Mouse (Mus musculus) olfactory bulb, adult 2 months (tissue): ENCODE results near the gene Tmem176b.

ENCODE experiments used
- CTCF ChIP-seq: fragments of 200-500 bp; IDR thresholded peaks from 2 replicates; pipeline ENCODE4 v1.5.1; 2012; ENCODE audit warnings: low read depth, mild to moderate bottlenecking, low read length, moderate library complexity; ENCODE audit not compliant: insufficient read depth
- POLR2A ChIP-seq: fragments of 200-500 bp; IDR thresholded peaks from 2 replicates; pipeline ENCODE4 v1.6.1; 2012; ENCODE audit warnings: mild to moderate bottlenecking, low read depth, low read length, moderate library complexity; ENCODE audit not compliant: insufficient read depth

GRCm38 (mm10) chr6:48803406-48804051 is 37.8 kb downstream of the Tmem176b start:
- TF ChIP-seq POLR2A (no peak), CTCF (no peak)
